Mouse (Mus musculus): ENCODE measurements around the gene Tmed4.

DNA sequence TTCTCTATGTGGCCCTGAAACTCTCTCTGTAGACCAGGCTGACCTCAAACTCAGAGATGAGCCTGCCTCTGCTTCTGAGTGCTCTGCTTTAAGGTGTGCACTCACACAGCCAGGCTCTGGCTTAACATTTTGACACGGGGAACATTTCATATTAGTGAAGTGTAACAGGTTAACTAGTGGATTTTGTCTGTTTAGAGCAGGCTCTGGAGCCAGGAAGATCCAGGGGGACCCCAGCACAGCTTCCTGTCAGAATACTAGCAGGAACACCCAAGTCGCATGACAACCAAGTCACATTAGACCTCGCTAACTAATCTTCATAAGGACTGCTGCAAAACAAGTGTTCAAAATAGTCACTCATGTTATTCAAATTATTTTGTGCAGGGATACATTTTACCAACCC lies 16.2 kb upstream of the Tmed4 start:
- TF ChIP-seq CTCF (IDR thresholded peaks at IDR 0.05; ENCODE audit: borderline replicate concordance, insufficient read depth, low read length), result no peak
- TF ChIP-seq POLR2A (IDR thresholded peaks at IDR 0.05; ENCODE audit: low read depth, low read length), result no peak
